Mouse (Mus musculus): ENCODE measurements around the gene Grb2. TPM values are rescaled to one million over a fixed set of nuclear protein-coding genes. Genes with fewer than 3 reads are reported as not detected.

Grb2 gene
- total RNA-seq, 2 experiments from 2014 or later, result 56.4 to 65.7 TPM

DNA sequence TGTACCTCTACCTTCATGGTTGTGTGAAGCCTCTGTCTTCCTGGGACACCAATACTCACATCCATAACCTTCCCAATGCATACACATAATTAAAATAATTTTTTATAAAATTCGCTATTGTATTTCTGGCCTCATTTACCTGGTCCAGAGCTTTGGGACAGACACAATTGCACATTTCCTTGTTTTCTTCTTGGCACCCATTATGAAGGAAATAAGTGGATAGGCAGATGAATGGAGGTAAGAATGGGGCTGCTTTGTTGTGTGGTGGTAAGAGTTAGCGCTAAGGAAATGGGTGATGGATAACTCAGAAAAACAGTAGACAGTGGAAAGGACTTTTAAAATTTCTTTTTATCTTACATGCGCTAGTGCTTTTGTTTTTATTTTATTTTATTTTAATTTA lies 5.0 kb upstream of the Grb2 start:
- intact Hi-C loops (cut with DNase I), result no loop called here

DNA sequence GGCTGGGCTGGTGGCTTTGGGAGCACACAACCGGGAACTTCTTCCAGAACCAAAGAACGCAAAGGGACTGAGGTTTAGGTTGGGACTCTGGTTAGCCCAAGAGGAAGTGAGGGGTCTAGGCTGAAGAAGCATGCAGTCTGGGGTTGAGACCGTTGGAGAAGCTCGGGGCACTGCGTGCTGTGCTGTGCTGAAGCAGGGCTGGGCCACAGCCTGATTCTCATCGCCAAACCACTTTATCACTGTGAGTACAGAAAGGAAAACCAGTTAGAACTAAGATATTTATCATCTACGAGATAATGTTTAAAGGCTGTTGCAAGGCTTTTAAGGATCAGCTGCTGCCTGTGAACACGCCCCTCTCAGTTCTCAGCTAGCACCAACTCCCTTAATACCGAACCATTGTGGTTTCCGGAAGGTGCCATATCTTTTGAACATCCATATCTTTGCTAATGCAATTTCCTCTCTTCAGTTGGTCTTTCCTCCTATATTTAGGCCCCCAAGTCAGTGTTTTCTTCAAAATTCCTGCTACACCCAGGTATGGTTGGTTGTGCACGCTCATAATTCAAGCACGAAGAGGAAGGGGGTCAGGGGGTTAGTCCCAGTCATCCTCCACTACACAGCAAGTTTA lies 4.4 kb upstream of the Grb2 start:
- DNase-seq, result no peak
- intact Hi-C loops (cut with DNase I), result no loop called here

More for the DNA sequence above, 5.0 kb upstream of the Grb2 start:
- DNase-seq, result no peak

DNA sequence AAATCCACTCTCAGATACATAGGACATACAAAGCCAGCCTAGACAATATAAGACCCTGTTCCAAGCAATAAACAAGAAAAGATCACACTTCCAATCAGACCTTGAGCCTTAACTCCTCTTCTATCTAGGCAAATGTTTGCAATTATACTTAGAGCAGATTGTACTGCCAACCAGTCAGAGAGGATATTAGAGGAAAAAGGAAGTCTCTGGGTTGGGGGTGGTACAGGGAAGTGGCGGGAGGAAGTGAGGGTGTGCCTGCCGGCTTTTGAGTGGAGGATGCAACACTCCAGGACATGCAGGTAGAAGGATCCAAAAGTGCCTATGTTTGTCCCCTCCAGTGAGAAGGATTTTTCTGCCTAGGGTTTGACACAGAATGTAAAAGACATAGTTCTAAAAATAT lies 3.9 kb upstream of the Grb2 start:
- intact Hi-C loops (cut with DNase I), result no loop called here
- DNase-seq, result no peak

DNA sequence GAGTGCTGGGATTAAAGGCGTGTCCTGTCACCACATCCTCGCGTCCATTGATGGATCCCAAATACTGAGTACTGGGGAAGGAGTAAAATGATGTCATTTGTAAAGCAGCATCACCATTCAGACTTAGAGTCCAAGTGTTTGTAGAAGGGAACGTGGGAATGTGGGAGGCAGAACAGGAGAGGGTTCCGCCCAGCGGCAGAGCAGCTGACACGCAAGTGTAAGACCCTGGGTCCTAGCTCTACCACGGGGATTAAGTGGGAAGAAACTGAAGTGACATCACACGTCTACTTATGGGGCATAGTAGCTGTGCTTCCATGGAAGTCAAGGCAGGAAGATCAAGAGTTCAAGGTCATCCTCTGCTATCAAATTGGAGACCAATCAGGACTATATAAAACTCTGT lies 2.7 kb upstream of the Grb2 start:
- DNase-seq, result no peak
- intact Hi-C loops (cut with DNase I), result no loop called here

DNA sequence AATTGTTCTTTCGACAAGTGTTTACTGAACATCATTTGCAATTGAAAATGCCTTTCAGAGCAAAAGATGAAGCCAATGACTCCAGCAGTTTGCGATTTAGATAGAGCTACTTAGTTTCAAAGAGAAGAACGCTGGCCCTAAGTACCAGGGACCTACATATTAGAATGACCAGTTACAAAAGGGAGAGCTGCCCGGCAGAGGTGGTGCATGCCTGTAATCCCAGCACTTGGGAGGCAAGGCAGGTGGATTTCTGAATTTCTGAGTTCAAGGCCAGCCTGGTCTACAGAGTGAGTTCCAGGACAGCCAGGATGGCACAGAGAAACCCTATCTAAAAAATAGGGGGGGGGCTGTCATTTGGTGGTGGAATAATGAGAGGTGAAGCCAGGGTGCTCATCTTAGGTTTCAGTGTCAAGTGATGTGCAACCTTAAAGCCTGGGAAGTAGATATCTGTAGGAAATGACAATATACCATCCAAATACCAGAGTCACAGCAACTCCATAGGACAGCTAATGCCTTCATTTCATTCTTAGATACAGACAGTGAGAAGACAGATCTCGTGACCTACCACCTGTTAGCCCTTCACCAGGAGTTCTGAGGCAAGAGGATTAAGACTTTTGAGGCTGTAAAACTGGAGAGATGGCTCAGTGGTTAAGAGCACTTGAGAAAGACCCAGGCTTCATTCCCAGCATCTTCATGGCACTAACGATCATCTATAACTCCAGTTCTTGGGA lies 1.6 kb upstream of the Grb2 start:
- intact Hi-C loops (cut with DNase I), result no loop called here
- no peak for DNase-seq

DNA sequence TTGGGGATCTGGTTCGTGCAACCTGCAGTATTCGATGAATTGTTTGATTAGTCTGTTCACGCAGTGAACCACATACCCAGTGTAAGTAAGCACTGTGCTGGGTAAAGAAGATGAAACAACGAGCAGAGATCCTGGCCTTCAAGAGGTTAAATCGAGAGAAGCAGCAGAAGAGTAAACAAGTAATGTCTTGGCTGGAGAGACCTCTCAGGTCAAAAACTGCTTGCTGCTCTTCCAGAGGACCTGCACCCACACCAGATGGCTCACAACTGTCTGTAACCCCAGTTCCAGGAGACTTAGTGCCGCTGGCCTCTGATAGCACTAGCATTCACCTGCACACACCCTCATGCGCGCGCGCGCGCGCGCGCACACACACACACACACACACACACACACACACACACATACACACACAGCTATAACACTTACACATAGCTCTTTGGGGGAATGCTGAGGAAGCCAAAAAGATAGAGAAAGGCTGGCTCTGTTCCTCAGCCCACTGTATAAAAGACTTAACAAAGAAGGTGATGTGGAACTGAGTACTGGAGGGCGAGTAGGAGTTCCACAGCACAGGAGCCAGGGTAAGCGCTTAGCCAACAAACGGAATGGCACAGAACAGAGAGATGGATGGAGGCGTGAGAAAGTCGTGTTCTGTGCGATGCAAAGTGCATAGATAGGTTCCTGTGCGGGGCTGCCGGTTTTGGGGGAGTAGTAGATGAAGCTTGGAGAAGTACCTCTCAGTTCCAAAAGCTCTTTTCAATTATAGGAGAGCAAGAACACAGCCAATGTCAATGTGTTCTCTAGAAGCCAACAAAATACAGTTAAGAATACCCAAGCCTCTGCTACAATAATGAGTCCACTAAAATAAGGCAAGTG lies 795 bp upstream of the Grb2 start:
- intact Hi-C loops (cut with DNase I), result no loop called here
- DNase-seq, result peak in 1 of 2 experiments; percentile 26

DNA sequence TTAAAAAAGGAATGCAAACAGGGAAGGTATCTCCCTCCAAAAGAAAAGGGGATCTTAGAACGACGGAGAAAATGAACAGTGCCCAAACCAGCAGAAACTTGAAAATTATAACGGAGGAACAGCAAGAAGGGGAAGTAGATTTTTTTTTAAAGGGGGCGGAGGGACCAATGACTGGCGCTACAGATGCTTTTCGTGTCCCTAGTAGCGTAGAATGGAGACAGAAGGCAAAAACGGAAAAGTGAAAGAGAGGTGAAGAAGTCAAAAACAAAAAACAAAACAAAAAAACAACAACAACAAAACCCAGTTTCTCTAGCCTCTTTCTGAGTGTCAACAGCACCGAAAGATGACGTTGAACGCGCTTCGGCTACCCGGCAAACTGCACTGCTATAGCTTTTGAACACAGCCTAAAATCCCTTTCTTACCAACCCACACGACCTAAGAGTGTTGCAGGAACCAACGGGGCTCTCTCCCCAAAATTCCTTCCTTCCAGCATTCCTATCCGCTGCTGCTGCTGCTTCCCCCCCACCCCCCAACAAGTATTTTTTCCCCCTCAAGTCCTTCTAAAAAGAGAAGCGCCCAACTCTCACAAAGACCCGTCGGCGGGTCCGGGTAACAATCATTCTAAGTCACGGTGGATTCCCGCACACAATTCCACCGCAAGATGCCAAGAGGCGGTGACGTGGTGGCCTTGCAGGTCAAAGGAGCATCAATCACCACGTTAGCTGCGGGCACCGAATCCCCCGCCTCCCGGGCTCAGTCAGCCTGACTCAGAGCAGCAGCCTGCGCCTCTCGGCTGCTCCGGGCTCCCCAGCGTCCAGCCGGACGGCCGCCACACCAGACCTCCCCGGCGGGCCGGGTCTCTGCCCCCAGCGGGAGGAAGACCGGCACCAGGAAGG lies 836 bp downstream of the Grb2 start:
- peak in 1 of 2 experiments; percentile 34 for DNase-seq
- intact Hi-C loops (cut with DNase I), result no loop called here

DNA sequence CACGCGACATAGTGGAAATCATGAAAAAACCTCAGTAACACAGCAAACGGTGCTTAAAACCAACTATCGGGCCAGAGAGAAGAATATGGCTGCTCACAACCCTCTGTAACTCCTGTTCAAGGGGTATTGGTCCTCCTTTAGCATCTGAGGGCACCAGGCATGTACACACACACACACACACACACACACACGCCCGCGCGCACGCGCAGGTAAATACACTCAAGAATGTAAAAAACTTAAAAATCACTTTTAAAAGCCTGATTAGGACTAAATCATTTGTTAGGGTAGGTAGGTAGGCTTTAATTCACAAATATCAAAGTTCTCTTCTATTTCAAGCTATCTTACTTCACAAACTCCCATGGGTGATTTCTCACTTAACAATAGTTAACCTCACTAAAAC lies 1.8 kb downstream of the Grb2 start:
- no peak for DNase-seq
- intact Hi-C loops (cut with DNase I), result no loop called here

DNA sequence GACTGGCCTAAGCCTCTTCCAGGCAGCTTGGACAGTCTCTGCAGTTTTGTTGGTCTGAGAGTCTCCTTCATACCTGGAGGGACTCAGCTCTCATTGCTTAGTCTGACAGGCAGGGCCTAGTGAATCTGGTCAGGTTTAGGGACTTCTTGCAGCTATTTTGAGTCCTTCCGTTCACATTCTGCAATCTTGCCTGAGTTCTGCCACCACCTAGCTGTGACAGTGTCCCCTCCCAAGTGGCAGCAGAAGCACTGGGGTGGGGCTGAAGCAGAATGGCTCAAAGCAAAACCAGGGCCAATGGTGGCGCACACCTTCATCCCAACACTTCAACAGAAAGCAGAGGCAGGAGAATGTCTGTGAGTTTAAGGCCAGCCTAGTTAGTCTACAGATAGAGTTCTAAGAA lies 2.8 kb downstream of the Grb2 start:
- intact Hi-C loops (cut with DNase I), result no loop called here
- DNase-seq, result no peak

DNA sequence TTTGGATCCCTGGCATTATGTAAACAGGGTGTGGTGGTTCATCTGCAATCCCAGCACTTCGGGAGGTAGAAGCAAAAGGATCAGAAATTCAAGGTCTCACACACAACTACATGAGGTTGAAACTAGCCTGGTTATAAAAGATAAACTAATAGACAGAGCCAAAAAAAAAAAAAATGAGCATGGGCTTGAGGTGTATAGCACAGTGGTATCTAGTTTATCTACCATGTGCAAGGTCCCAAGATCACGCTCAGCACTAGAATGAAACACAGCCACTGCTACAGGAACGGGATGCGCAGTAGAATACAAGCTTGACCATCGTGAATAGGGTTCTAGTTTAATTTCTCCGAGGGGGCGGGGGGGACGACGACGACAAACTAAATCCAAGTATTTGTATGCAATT lies 3.7 kb downstream of the Grb2 start:
- intact Hi-C loops (cut with DNase I), result no loop called here
- no peak for DNase-seq

DNA sequence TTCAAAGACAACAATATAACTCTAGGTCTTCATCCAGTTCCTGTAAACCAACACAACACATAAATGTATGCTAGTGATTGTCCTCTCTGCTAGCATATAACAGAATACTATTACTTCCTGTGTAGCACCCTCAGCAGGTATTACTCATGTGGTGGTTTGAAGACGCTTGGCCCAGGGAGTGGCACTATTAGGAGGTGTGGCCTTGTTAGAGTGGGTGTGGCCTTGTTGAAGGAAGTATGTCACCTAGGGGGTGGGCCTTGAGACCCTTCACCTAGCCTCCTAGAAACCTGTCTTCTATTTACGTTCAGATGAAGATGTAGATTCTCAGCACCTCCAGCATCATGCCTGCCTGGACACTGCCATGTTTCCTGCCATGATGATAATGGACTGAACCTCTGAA lies 4.9 kb downstream of the Grb2 start:
- DNase-seq, result no peak
- intact Hi-C loops (cut with DNase I), result no loop called here

DNA sequence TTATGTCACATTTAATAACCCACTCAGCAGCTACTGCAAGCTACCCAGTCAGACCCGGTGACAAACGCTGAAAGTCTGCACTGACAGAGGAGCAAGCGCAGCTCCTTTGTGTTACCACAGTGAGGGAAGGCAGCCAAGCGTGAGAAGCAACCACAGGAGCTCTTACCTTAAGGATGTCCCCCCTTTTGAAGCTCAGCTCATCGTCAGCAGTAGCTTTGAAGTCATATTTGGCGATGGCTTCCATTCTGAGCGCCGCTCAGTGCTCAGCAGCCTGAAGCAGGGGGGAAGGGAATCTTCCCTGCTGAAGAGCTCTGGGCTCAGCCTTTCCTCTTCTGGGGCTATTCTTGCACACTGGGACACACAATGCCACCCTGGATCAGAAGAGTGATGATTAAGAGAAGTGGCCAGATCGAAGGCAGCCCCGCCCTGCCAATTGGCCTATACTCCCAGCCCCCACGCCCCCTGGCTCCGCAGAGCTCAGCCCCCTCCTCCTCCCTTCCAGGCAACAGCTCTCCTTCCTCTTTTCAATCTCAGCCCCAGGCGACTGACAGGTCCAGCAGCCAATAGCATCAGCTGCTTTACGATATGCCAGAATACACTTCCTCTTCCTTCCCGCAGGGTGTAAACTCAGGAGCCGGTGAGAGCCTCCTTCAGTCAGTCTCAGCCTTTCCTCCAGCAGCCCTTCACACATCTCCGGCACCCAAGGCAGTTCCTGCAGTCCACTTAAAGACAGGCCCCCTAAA lies 9.2 kb downstream of the Grb2 start:
- DNase-seq, result peak; percentile 84 to 86
- intact Hi-C loops (cut with DNase I), result no loop called here

DNA sequence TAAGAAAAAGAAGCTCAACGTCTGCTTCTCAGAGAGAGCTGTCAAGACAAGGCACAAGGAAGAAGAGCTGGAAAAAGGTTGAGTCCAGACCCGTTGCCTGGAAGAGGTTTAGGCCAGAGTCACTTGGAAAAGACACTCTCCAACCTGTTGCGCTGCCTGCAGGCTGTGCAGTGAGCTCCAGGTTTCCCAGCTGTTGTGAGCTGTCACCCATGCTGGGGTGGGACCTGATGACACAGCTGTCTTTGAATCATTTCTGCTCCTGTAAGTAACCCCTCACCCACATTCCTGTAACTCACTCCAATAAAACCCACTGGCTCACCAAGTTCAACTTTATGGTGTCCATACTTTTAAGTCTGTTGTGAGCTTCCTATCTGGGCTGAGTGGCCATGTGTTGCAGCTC lies 10.7 kb downstream of the Grb2 start:
- intact Hi-C loops (cut with DNase I), result no loop called here
- no peak for DNase-seq

DNA sequence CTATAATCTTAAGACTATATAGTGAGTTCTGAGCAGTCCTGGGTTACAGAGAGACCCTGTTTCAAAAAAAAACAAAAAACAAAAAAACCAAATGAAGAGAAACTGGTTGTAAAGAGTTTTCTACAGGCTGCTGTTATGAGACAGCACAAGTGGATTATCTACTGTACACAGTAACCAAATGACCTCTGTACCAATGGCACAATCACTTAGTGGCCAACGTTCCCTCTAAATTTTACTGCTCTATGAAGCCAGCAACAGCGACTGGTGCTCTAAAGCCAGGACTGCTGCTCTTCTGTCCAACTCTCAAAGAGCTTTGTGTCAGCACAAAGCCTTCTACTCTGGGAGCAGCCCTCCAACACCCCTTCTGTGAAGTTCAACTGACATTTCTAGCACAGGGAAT lies 11.3 kb downstream of the Grb2 start:
- intact Hi-C loops (cut with DNase I), result no loop called here

DNA sequence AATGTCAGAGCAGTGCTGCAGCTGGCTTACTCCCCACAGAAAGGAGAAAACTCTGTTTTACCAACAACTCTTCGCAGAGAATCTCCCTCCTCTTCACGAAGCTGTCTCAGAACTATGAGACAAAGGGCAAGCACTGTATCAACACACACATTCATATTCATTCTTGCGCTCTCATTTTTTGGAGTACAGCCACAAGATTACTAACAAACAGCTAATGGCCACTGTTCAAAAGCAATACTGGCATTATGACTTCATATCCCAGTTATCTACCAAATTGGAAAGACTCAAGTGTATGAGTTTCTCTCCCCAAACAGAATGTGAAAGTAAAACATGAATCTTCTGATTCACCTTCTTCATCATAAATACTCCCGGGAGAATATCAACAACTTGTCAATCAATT lies 11.9 kb downstream of the Grb2 start:
- intact Hi-C loops (cut with DNase I), result no loop called here
- no peak for DNase-seq

More for the DNA sequence above, 11.3 kb downstream of the Grb2 start:
- no peak for DNase-seq

DNA sequence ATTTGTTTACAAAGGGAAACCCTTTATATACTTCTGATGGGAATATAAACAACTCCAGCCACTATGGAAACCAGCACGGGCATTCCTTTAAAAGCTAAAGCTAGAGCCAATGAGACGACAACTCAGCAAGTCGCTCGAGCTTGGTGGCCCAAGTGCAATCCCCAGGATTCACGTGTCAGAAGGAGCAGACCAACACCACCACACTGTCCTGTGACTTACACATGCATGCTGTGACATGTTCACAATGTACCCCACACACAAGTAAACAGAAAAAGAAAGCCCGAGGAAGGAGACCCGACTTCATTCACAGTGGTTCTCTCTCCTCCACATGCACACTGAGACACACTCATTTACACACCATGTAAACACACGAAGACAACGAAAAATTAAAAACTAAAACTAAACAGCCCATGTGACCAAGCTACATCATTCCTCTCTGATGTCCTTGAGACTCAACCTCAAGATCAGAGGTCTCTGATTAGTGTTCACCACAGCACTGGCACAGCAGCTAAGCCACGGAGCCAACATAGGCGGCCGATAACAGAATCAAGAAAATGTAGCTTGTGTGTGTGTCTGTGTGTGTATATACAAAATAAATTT lies 14.3 kb downstream of the Grb2 start:
- intact Hi-C loops (cut with DNase I), result no loop called here
- no peak for DNase-seq

DNA sequence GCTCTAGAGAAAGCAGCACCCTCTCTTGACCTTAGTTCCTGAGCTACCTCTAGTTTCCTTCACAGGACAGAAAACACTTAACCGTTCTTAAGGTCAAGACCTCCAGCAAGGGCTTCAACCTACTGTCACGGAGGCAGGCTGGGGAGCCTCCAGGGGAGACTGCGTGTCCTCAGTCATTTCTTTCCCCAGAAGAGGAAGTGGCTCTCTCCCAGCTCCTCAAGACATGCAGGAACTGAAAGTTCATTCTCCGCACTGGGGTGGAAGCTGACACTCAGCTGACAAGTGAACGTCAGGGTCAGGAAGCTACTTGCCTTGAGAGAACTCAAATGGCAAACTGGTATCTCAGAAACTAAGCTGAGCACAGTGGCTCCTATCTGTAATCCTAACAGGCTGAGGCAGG lies 15.6 kb downstream of the Grb2 start:
- no peak for DNase-seq
- intact Hi-C loops (cut with DNase I), result no loop called here

DNA sequence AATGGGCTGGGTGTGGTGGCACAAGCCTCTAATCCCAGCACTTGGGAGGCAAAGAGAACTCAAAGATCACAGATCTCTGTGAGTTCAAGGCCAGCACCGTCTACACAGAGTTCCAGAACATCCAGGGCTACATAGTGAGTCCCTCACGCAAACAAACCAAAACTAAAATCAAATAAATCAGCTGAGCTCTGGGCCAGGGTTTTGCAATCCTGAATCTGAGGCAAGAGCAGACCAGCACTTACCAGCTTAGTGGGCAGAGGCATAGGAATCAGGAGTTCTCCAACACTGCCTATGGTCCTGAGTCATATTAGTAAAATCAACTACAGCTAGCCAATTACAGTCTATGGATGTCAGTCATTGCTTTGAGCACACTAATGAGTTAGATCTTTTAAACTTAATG lies 16.4 kb downstream of the Grb2 start:
- intact Hi-C loops (cut with DNase I), result no loop called here
- no peak for DNase-seq

DNA sequence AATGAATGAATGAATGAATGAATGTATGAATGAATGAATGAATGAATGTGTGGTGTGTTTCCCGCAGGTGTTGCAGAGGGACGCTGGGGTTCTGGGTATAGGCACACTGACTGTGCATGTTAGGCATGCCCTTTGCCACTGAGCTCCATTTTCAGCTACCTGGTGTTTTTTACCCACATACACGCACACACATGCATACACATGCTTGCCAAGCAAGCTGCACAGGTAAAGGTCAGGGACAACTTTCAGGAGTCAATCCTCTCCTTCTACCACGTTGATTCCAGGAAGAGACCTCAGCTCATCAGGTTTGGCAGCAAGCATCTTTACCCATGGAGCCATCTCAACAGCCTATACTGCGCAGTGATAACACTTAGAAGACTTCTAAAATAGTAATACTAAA lies 16.9 kb downstream of the Grb2 start:
- intact Hi-C loops (cut with DNase I), result no loop called here
- DNase-seq, result no peak
